Mouse (Mus musculus): Measurements from ENCODE around the gene Sema3f. TPM values are rescaled to one million over a fixed set of nuclear protein-coding genes. Genes with fewer than 3 reads are reported as not detected.

The Sema3f gene
- polyA plus RNA-seq, 1 experiment = 14.1 TPM

- DNase-seq (ENCODE audit: low read depth, low spot score) = no peak
Measured at GRCm38 (mm10) chr9:107718781-107719540, 8.7 kb upstream of the Sema3f start.

DNA sequence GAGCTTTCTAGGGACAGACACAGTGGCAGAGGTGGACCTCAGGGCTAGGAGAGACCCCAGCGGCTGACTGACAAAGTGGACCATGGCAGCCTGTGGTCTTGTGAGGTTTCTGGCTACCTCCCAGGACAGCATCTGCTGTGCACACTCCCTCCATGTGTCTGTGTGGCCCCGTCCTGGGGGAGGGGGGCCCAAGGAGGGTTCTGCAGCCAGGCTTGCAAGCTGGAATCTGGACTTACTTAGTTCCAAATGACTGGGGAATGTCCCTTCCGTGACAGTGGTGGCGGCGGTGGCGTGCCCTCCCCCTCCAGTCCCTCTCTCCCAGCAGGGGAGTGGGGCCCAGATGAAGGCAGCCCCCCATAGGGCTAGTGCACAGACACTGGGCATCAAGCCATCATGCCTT is 6.7 kb upstream of the Sema3f start:
- WGBS = 76% methylated on average over 6 of the region's 6 CpGs
- DNase-seq (ENCODE audit: low read depth, low spot score) = no peak

More at GRCm38 (mm10) chr9:107718781-107719540, 8.7 kb upstream of the Sema3f start:
- 68% methylated on average over 10 of the region's 10 CpGs for WGBS

DNA sequence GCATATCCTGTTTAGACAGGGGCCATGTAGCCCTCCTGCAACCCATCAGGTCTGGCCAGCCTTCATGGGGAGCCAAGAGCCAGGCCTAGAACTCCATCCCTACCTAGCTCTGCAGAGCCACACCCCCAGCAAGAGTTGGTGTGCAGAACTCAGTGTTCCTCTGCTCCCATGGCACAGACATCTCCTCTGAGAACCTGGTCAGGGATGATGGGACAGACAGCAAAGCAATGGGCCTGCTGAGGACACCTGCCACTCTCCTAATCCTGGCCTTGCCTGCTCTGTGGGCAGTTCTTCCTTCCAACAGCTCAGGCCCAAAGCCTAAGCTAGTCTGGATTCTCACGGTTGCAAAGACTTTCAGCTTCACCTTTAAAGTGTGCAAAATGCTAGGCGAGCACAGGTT is 5.4 kb upstream of the Sema3f start:
- no peak for DNase-seq (ENCODE audit: low read depth, low spot score)
- 94% methylated on average over 2 of the region's 2 CpGs for WGBS

DNA sequence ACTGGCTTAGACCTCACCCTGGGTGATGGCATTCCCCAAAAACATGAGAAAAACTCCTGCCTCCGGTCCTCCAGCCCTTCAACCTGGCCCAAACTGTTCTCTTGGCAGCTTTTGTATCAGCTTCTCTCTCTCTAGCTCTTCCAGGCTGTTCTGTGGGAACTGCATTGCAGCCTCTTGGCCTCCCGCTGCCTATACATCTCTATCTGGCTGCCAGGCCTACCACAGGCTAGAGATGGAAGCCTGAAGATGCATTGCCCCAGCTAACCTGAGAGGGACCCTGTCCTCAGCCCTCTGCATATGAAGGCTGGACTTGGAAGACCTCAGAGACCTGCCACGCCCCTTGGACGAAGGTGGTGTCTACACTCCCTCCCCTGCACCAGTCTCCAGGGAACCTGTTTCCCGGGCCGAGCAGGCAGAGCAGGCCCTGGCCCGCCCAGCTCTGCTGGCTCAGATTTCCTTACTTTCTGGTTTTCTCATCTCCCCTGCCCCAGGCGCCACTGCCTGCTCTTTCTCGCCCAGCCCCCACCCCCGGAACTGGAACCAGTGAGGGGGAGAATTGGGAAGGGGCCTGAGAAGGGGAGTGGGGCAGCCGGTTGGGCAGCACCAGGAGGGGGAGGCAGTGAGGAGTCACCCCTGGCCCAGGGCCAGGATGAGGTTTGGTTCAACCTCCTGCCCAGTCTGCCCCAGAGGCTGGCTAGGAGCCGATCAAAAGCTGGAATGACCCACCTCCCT is 4.1 kb upstream of the Sema3f start:
- WGBS = 17% methylated on average over 12 of the region's 12 CpGs
- DNase-seq (ENCODE audit: low read depth, low spot score) = no peak

GRCm38 (mm10) chr9:107709096-107709696 is 1.1 kb downstream of the Sema3f start:
- 1% methylated on average over 55 of the region's 55 CpGs for WGBS
- DNase-seq (ENCODE audit: low read depth, low spot score) = no peak

DNA sequence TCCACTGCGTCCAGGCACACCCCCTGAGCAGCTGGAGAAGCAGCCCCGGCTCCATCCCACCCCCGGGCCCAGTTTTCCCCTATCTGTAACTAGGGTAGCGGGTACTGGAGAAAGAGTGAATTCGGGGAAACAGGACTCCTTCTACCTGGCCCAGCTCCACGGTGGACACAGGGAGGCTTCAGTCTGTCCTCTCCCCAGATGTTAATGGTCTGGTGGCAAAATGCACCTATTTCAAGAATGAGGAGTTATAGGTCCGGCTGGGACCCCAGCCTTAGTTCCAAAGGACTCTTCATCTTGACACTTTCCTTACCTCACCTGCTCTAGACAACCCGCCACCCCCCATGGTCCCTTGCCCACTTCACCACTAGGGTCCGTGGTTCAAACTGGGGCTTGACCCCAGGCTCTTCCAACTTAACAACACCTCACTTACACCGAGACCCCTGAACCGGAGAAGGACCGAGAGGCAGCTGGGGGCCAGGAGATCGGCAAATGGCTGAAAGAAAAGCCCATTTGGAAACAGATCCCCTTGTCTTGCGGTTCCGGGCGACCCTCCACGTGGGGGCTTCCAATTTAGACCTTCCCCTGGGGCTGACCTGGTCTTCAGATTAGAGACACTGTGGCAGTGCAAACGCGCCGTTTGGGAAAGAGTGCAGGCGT is 1.7 kb downstream of the Sema3f start:
- WGBS = 22% methylated on average over 21 of the region's 21 CpGs
- no peak for DNase-seq (ENCODE audit: low read depth, low spot score)

- 8% methylated on average over 17 of the region's 17 CpGs for WGBS
- no peak for DNase-seq (ENCODE audit: low read depth, low spot score)
Measured at GRCm38 (mm10) chr9:107707701-107708438, 2.4 kb downstream of the Sema3f start.

- WGBS = 30% methylated on average over 14 of the region's 14 CpGs
- no peak for DNase-seq (ENCODE audit: low read depth, low spot score)
Measured at GRCm38 (mm10) chr9:107706781-107707211, 3.5 kb downstream of the Sema3f start.

GRCm38 (mm10) chr9:107703337-107704122 is 6.7 kb downstream of the Sema3f start:
- 37% methylated on average over 14 of the region's 14 CpGs for WGBS
- no peak for DNase-seq (ENCODE audit: low read depth, low spot score)

- 74% methylated on average over 3 of the region's 3 CpGs for WGBS
Measured at GRCm38 (mm10) chr9:107702606-107703185, 7.6 kb downstream of the Sema3f start.

GRCm38 (mm10) chr9:107701594-107701993 is 8.7 kb downstream of the Sema3f start:
- DNase-seq (ENCODE audit: low read depth, low spot score) = no peak
- 6% methylated on average over 12 of the region's 12 CpGs for WGBS

More at GRCm38 (mm10) chr9:107702606-107703185, 7.6 kb downstream of the Sema3f start:
- no peak for DNase-seq (ENCODE audit: low read depth, low spot score)

DNA sequence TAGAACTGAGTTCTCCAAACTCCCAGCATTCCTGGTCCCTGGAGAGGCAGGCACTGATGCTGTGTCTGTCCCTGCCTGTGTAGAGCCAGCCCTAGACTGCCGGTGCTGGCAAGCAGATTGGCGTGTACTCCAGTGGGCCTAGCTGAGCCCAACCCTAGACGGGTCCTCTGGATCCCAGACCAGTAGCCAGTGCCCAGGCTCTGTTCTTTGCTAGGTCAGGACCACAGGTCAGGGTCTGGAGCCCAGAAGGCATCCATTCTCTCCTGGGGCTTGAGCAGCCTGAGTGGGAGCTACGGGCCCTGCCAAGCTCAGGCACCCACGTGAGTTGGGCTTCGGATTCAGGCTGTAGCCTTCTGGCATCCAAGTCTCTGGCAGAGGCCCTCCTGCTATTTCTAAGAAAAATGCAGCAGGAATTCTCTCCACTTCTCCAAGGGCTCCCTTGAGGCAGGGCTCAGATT is 10.1 kb downstream of the Sema3f start:
- 69% methylated on average over 6 of the region's 6 CpGs for WGBS
- DNase-seq (ENCODE audit: low read depth, low spot score) = no peak

DNA sequence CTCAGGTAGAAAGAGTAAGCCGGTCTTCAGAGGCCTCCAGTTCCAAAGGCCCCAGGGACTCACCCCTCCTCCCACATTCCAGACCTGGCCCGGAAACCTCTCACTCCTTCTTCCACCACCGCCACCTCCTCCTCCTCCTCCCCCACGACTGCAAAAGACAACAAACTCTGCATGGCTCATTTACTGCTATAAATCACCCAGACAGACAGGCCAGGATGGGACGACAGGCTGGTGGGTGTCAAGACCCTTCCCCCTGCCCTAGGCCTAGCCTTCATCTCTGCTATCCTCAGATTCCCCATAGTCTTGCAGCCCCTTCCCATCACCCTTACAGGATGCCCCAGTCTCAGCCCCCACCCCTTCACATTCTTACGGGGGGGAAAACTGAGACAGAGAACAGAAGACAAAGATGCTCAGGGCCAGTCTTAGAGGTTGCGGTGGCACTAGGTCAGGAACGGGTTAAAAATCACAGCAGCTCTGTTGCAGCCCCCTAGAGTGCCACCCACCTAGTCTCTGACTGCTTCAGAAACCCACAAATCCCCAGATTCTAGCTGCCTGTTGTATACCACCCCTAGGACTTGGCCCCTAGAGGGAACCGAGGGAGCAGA is 10.8 kb downstream of the Sema3f start:
- 50% methylated on average over 9 of the region's 9 CpGs for WGBS
- no peak for DNase-seq (ENCODE audit: low read depth, low spot score)

DNA sequence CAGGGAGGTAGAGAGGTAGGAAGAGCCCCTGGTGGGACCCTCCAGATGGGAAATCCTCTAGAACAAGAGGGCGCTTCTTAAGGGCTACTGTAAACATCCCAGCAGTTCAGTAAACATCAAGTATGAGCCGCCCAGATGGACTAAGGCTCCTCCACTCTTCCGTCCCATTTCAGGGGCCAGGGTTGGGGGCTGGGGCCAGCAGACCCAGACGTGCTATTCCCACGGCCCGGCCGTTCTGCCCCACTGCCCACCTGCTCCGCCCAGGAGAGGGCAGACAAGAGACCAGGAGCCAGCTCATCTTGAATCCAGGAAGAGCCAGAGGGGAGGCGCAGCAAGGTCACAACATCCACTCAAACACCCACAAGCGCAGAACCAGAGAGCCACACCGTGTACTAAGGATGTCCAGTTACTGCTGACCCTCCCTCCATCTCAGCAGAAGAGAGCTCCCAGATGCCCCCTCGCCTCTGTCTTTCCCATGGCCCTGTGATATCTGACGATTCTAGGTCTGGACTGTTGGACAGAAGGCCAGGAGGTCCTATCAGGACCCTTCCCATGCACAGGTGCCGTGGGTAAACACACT is 11.6 kb downstream of the Sema3f start:
- no peak for DNase-seq (ENCODE audit: low read depth, low spot score)
- 63% methylated on average over 14 of the region's 14 CpGs for WGBS

- no peak for DNase-seq (ENCODE audit: low read depth, low spot score)
- 75% methylated on average over 14 of the region's 14 CpGs for WGBS
Measured at GRCm38 (mm10) chr9:107697811-107698521, 12.3 kb downstream of the Sema3f start.

DNA sequence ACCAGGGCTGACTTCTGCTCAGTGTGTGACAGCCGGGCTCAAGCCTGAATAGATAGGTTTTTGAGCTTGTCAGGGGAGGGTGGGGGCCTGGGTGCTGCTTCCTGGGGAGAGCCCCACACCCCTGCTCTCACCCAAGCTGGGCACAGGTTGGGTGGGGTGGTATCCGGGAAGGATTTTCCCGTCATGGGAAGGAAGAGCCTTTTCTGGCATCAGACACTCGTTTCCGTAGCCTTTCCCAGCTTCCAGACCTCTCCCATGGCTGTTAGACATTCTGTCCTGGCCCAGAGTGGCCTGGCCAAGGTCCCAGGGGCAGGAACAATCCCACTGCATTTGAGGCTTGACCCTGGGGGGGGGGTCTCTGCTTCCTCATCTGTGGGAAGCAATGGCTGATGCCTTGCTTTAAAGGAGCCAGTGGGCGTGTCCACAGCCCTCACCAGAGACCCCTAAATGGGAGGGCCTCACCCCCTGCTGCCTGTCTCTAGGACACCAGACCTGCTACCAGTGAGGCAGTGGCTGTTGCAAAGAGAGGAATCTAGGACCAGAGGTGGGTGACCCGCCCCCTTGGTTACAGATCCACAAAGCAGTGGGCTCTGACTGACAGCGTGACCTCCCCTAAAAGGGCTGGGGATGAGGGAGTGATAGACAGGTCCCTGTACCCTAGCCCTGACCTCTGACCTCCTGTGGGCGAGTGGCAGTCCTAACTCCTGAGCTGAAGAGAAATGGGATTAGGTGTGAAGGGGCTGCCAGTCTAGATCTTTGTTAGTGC is 13.2 kb downstream of the Sema3f start:
- 73% methylated on average over 9 of the region's 9 CpGs for WGBS
- DNase-seq (ENCODE audit: low read depth, low spot score) = no peak

Measured in large intestine, adult 2 months (tissue).